Mouse (Mus musculus) kidney, embryonic 15.5 days (tissue): Measurements from ENCODE around the gene Galt. TPM values are rescaled to one million over a fixed set of nuclear protein-coding genes. Genes with fewer than 3 reads are reported as not detected.

Source experiments
- ATAC-seq: fragments of 200-750 bp; cut with Nextera tagmentation; replicated peaks from 2 replicates; pipeline ENCODE4 v1.8.0; 2017; ENCODE audit warnings: moderate TSS enrichment; ENCODE audit not compliant: low FRiP score
- H3K27ac ChIP-seq: fragments of 300-500 bp; sonication (generic); 2 replicates; pipeline ENCODE4 v1.5.1; 2015; ENCODE audit warnings: mild to moderate bottlenecking, inconsistent platforms
- H3K27me3 ChIP-seq: fragments of 300-500 bp; sonication (generic); 2 replicates; pipeline ENCODE4 v1.6.1; 2015; ENCODE audit warnings: inconsistent platforms
- H3K36me3 ChIP-seq: fragments of 300-500 bp; sonication (generic); 2 replicates; pipeline ENCODE4 v1.6.1; 2015; ENCODE audit warnings: inconsistent platforms
- H3K4me1 ChIP-seq: fragments of 300-500 bp; sonication (generic); 2 replicates; pipeline ENCODE4 v1.6.1; 2015; ENCODE audit warnings: inconsistent platforms
- H3K4me2 ChIP-seq: fragments of 300-500 bp; sonication (generic); 2 replicates; pipeline ENCODE4 v1.6.1; 2015; ENCODE audit warnings: moderate library complexity, mild to moderate bottlenecking, inconsistent platforms
- H3K4me3 ChIP-seq: fragments of 300-500 bp; sonication (generic); replicated peaks from 2 replicates; pipeline ENCODE4 v1.5.1; 2015; ENCODE audit warnings: mild to moderate bottlenecking, inconsistent platforms
- H3K9ac ChIP-seq: fragments of 300-500 bp; sonication (generic); 2 replicates; pipeline ENCODE4 v1.6.1; 2015; ENCODE audit warnings: mild to moderate bottlenecking, inconsistent platforms
- H3K9me3 ChIP-seq: fragments of 300-500 bp; sonication (generic); replicated peaks from 2 replicates; pipeline ENCODE4 v1.6.1; 2016; ENCODE audit warnings: inconsistent platforms
- WGBS: fragments of 180-500 bp; shearing (Covaris S2); methylation state at CpG from one replicate; pipeline ENCODE4 v1.1.7; 2015; ENCODE audit warnings: mixed read lengths; 5-methylcytosine and 5-hydroxymethylcytosine counted together
- polyA plus RNA-seq: library from polyadenylated mRNA; unstranded; fragments of >200 nt; fragmentation: Nextera tagmentation; extraction: Ambion mirVana; gene quantifications from 2 replicates; pipeline ENCODE4 v1.2.1, GENCODE M21; 2015

Galt gene
- polyA plus RNA-seq, 1 experiment from 2014 or later, result 52.5 TPM

GRCm38 (mm10) chr4:41715596-41715995 is 39.4 kb upstream of the Galt start:
- ATAC-seq, result no peak
- Histone ChIP-seq H3K27me3 (no peaks in the 10 kb centered on the region), H3K36me3 (peaks cover 67% of the 10 kb centered on the region), H3K4me1 (peaks cover 26% of the 10 kb centered on the region), H3K4me3 (no peak overlapping the region), H3K27ac (no peak overlapping the region), H3K9ac (no peak overlapping the region), H3K4me2 (no peak overlapping the region), H3K9me3 (no peaks in the 10 kb centered on the region)
- WGBS, result 82% methylated on average over 5 of the region's 5 CpGs

GRCm38 (mm10) chr4:41716834-41717233 is 38.2 kb upstream of the Galt start:
- peaks cover 20% of the 10 kb centered on the region for H3K4me1 ChIP-seq
- peaks cover 58% of the 10 kb centered on the region for H3K36me3 ChIP-seq
- H3K4me3 ChIP-seq, result no peak overlapping the region
- ATAC-seq, result no peak
- no peaks in the 10 kb centered on the region for H3K9me3 ChIP-seq
- 74% methylated on average over 6 of the region's 6 CpGs for WGBS
- H3K9ac ChIP-seq, result no peak overlapping the region
- H3K4me2 ChIP-seq, result no peak overlapping the region
- H3K27me3 ChIP-seq, result no peaks in the 10 kb centered on the region
- H3K27ac ChIP-seq, result no peak overlapping the region

- WGBS, result under 1% methylated on average over 27 of the region's 27 CpGs
- peak within 1 kb of the TSS; percentile 76 for H3K4me2 ChIP-seq
- ATAC-seq, result peak; percentile 95
- H3K36me3 ChIP-seq, result peaks cover 28% of the 10 kb centered on the region
- peak within 1 kb of the TSS; percentile 79 for H3K4me3 ChIP-seq
- peak within 1 kb of the TSS; percentile 90 for H3K9ac ChIP-seq
- no peaks in the 10 kb centered on the region for H3K9me3 ChIP-seq
- no peak within 1 kb of the TSS for H3K27ac ChIP-seq
- H3K27me3 ChIP-seq, result peaks cover 45% of the 10 kb centered on the region
- H3K4me1 ChIP-seq, result peaks cover 26% of the 10 kb centered on the region
Observed at GRCm38 (mm10) chr4:41722918-41723351, 32.1 kb upstream of the Galt start, which contains the start of gene Dctn3. Dctn3 (minus strand) TSS chr4:41723170.

- no peaks in the 10 kb centered on the region for H3K9me3 ChIP-seq
- H3K27ac ChIP-seq, result no peak overlapping the region
- WGBS, result 12% methylated on average over 20 of the region's 20 CpGs
- H3K4me1 ChIP-seq, result peaks cover 31% of the 10 kb centered on the region
- no peak overlapping the region for H3K9ac ChIP-seq
- ATAC-seq, result no peak
- H3K4me3 ChIP-seq, result no peak overlapping the region; the same call in 1 of the 2 replicates
- peaks cover 83% of the 10 kb centered on the region for H3K27me3 ChIP-seq
- H3K36me3 ChIP-seq, result no peaks in the 10 kb centered on the region
- H3K4me2 ChIP-seq, result no peak overlapping the region; the same call in 1 of the 2 replicates
Observed at GRCm38 (mm10) chr4:41726826-41727621, 28.0 kb upstream of the Galt start.

GRCm38 (mm10) chr4:41731052-41731765 is 23.8 kb upstream of the Galt start, which contains the start of gene Arid3c:
Arid3c (minus strand) TSS chr4:41731142.
- H3K4me1 ChIP-seq, result peaks cover 16% of the 10 kb centered on the region
- H3K27me3 ChIP-seq, result peaks cover 75% of the 10 kb centered on the region
- WGBS, result under 1% methylated on average over 48 of the region's 50 CpGs
- no peaks in the 10 kb centered on the region for H3K36me3 ChIP-seq
- no peak within 1 kb of the TSS for H3K27ac ChIP-seq
- H3K4me3 ChIP-seq, result peak within 1 kb of the TSS; percentile 38
- no peak within 1 kb of the TSS for H3K9ac ChIP-seq
- ATAC-seq, result peak; percentile 58; the same call in 1 of the 2 replicates
- H3K9me3 ChIP-seq, result no peaks in the 10 kb centered on the region
- H3K4me2 ChIP-seq, result peak within 1 kb of the TSS; percentile 71

- Histone ChIP-seq H3K4me2 (no peak overlapping the region), H3K4me3 (no peak overlapping the region), H3K27me3 (peaks cover 15% of the 10 kb centered on the region), H3K4me1 (peaks cover 25% of the 10 kb centered on the region), H3K9me3 (no peaks in the 10 kb centered on the region), H3K27ac (no peak overlapping the region), H3K9ac (no peak overlapping the region), H3K36me3 (peaks cover 13% of the 10 kb centered on the region)
- ATAC-seq, result 0 out of 2 replicates have a peak, but pooled peaks have one; percentile 38
- WGBS, result 36% methylated on average over 8 of the region's 8 CpGs
Observed at GRCm38 (mm10) chr4:41737602-41738255, 17.3 kb upstream of the Galt start.

GRCm38 (mm10) chr4:41738256-41738603 is 16.8 kb upstream of the Galt start:
- Histone ChIP-seq H3K9ac (no peak overlapping the region), H3K9me3 (no peaks in the 10 kb centered on the region), H3K36me3 (peaks cover 13% of the 10 kb centered on the region), H3K4me3 (no peak overlapping the region), H3K27ac (no peak overlapping the region), H3K4me2 (no peak overlapping the region), H3K27me3 (peaks cover 10% of the 10 kb centered on the region), H3K4me1 (peaks cover 25% of the 10 kb centered on the region)
- no peak for ATAC-seq
- 71% methylated on average over 1 of the region's 1 CpGs for WGBS

GRCm38 (mm10) chr4:41739260-41739659 is 15.8 kb upstream of the Galt start:
- 0 out of 2 replicates have a peak overlapping the region, but pooled peaks have one; percentile 76 for H3K4me3 ChIP-seq
- no peak overlapping the region for H3K9ac ChIP-seq
- H3K4me1 ChIP-seq, result peaks cover 25% of the 10 kb centered on the region
- no peaks in the 10 kb centered on the region for H3K27me3 ChIP-seq
- H3K4me2 ChIP-seq, result peak overlapping the region; percentile 92; the same call in 1 of the 2 replicates
- 95% methylated on average over 13 of the region's 13 CpGs for whole genome bisulfite sequencing
- H3K36me3 ChIP-seq, result peaks cover 13% of the 10 kb centered on the region
- H3K9me3 ChIP-seq, result no peaks in the 10 kb centered on the region
- ATAC-seq, result no peak
- H3K27ac ChIP-seq, result no peak overlapping the region

- WGBS, result under 1% methylated on average over 48 of the region's 48 CpGs
- peak overlapping the region; percentile 91 for H3K27ac ChIP-seq
- H3K27me3 ChIP-seq, result no peaks in the 10 kb centered on the region
- H3K4me2 ChIP-seq, result peak overlapping the region; percentile 92
- peak overlapping the region; percentile 76 for H3K4me3 ChIP-seq
- peak; percentile 79 for ATAC-seq
- peaks cover 25% of the 10 kb centered on the region for H3K4me1 ChIP-seq
- peaks cover 13% of the 10 kb centered on the region for H3K36me3 ChIP-seq
- no peaks in the 10 kb centered on the region for H3K9me3 ChIP-seq
- peak overlapping the region; percentile 87 for H3K9ac ChIP-seq
Observed at GRCm38 (mm10) chr4:41740380-41741157, 14.5 kb upstream of the Galt start.

GRCm38 (mm10) chr4:41741158-41741560 is 13.9 kb upstream of the Galt start:
- peaks cover 25% of the 10 kb centered on the region for H3K4me1 ChIP-seq
- no peaks in the 10 kb centered on the region for H3K27me3 ChIP-seq
- peak overlapping the region; percentile 92 for H3K4me2 ChIP-seq
- ATAC-seq, result peak; percentile 96
- H3K4me3 ChIP-seq, result peak overlapping the region; percentile 76
- H3K9me3 ChIP-seq, result peaks cover 3% of the 10 kb centered on the region
- WGBS, result 0% methylated on average over 27 of the region's 27 CpGs
- peak overlapping the region; percentile 87 for H3K9ac ChIP-seq
- H3K27ac ChIP-seq, result peak overlapping the region; percentile 91
- H3K36me3 ChIP-seq, result peaks cover 17% of the 10 kb centered on the region

GRCm38 (mm10) chr4:41744131-41744530 is 10.9 kb upstream of the Galt start:
- H3K36me3 ChIP-seq, result peaks cover 22% of the 10 kb centered on the region
- no peaks in the 10 kb centered on the region for H3K27me3 ChIP-seq
- no peak for ATAC-seq
- peaks cover 16% of the 10 kb centered on the region for H3K9me3 ChIP-seq
- H3K4me2 ChIP-seq, result no peak overlapping the region
- H3K27ac ChIP-seq, result no peak overlapping the region
- H3K9ac ChIP-seq, result no peak overlapping the region
- no peak overlapping the region for H3K4me3 ChIP-seq
- H3K4me1 ChIP-seq, result peaks cover 22% of the 10 kb centered on the region
- WGBS, result 72% methylated on average over 2 of the region's 2 CpGs
